Mouse (Mus musculus) layer of hippocampus, postnatal 25 days (tissue): ENCODE measurements around the gene Timeless. TPM values are rescaled to one million over a fixed set of nuclear protein-coding genes. Genes with fewer than 3 reads are reported as not detected.
"Not testable (repeated sequence)": the region's sequence is repeated elsewhere in the genome, so short reads cannot be mapped to it uniquely, and the experiment has no call there.

Experiments used
- DNase-seq, 2 experiments: peaks; one replicate each; pipeline ENCODE4 v3.0.0; 2022; ENCODE audit warnings: mixed read lengths in 2 of 2, low spot score in 1 of 2; ENCODE audit errors: extremely low spot score in 1 of 2
- total RNA-seq, 2 experiments: library from RNA; stranded (reverse); gene quantifications; 2 replicates each; pipeline ENCODE4 v1.2.3; 2021

Timeless gene
- total RNA-seq: 1 to 10 TPM; 4.3 to 5.6 TPM

DNA sequence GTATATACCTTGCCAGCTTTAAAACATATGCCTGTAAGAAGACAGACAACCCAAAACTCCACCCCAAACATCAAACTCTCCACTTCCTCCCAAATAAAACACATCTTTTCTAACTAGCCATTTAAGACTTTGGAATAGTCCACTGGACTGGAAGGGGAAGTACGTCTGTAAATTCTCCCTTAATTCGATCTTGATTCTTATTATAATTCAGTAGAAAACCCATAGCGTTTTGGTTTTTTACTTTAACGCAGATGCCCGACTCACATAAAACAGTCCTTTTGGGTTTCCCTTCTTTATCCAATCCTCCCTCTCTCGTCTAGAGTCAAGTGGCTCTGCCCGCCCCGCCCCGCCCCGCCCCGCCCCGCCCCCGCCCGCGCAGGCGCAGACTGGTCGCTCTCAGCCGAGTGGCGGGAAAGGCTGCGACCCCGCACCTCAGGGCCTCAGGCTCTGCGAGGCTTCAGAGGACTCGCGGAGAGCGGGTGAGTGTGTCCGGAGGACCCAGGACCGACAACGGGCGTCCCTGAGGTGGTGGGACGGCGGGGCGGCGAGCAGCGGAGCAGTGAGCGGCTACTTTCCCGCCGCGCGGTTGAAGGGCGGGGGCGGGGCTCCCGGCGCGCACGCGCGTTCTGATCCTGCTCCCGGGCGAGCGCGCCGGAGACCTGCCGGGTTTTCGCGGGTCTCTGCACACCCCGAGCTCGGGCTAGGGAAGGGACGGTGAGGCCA lies at the start of gene Timeless:
TSS of gene Timeless (plus strand) at position 369 of the 723 bp plus-strand sequence.
- peak; percentile 81 to 93 for DNase-seq

DNA sequence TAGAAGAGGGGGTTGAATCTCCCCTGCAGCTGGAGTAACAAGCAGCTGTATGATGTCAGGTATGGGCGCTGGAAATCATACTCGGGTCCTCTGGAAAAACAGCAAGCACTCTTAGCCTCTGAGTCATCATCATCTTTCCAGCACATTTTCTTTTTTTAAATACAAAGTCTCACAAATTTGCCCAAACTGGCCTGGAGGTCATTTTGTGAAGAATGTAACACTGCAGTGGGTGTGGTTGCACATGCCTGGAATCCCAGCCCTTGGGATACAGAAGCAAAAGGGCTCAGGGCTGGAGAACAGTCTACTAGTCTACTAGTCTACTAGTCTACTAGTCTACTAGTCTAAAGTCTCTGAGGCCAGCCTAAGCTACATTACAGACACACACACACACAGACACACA lies 47.6 kb upstream of the Timeless start:
- DNase-seq: no peak

DNA sequence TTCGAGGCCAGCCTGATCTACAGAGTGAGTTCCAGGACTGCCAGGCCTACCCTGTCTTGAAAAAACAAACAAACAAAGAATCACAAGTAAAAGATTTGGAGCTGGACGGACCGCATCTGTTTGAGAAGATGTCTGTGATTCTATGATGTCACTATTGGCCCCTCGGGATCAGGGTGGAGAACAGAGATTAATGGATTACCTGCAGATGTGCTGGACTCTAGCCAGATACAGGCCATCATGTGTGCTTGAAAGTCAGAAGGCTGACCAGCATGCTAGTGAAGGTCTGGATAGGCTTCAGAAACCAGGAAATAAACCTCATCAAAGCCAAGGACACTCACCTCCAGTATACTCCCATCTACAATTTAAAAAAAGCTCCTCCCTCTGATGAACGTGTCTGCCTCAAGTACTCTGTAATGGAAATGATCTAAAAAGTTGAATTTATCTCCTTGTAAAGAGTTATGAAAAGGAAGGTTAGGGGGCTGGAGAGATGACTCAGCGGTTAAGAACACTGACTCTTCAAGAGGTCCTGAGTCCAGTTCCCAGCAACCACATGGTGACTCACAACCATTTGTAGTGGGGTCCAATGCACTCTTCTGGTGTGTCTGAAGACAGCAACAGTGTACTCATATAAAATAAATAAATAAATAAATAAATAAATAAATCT lies 46.5 kb upstream of the Timeless start:
- DNase-seq: no peak

DNA sequence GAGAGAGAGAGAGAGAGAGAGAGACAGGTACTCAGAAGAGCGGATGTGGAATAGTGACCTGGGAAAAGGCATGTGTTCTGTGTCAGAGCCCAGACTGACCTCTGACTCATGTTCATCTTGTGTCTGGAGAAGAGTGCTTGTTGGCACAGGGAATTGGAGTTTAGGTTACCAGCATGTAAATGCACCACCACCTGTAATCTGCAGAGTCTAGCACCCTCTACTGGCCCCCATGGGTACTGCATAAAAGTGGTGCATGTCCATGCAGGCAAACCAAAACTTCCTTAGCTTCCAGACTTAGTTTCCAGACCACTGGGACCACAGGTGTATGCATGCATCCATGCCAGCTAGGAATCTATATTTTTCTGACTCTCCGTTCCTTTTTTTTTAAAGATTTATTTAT lies 45.9 kb upstream of the Timeless start:
- peak; percentile 57 to 87 for DNase-seq

DNA sequence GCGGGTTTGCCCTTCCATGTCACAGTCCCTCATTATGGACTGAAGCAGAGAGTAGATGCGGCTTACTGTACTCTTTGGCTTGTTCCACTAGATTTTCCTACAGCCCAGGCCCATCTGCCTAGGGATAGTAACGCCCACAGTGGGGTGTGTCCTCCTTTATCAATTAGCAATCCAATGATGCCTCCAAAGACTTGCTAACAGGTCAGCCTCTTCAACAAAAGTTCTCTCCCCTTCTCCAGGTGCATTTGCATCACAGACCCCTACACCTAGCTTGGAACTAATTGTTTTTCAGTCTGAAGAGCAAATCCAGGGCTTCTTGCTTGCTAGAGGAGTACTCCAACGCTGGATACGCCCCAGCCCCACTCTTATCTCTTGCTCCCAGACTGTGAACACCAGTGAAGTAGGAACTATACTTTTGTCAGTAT lies 44.7 kb upstream of the Timeless start:
- DNase-seq: no peak

DNA sequence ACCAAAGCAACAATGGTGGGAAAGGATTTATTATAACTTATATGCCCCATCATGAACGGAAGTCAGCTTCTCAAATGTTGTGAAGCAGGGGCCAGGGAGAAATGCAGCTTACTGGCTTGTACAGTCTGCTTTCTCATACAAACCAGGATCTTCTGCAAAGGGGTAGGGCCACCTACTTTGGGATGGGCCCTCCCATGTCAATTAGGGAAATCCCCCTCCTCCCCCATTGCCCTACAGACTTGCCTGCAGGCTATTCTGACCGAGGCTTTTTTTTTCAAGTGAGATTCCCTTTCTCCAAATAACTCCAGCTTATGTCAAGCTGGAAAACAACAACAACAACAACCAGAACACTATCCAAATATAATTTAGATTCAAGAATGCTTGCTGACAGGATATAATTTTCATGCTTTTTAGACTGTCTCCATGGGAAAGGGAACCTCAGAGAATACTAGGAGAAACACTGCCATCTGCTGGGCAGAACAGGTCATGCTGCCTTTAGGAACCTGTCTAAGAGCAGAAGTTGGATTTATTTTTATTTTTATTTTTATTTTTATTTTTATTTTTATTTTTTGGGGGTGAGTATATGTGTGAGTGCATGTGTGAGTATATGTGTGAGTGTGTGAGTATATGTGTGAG lies 43.5 kb upstream of the Timeless start:
- peak; percentile 44 to 87 for DNase-seq

DNA sequence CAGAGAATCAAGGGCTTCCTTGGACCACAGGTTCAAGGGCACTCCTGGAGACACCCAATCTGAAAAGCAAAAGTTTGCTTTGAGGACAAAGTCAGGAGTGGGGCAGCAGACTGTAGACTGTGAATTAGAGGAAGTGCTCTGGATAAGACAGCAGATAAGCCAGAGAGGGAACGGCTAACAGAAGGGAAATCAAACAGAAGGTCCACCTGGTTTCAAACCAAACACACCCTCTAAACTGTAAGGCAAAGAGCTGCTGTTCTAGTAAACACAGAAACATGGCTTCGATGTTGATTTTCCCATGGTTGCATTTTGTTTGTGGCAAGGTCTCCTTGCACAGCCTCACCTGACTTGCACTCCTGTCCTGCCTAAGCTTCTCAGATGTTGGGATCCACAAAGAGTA lies 40.4 kb upstream of the Timeless start:
- no peak for DNase-seq

DNA sequence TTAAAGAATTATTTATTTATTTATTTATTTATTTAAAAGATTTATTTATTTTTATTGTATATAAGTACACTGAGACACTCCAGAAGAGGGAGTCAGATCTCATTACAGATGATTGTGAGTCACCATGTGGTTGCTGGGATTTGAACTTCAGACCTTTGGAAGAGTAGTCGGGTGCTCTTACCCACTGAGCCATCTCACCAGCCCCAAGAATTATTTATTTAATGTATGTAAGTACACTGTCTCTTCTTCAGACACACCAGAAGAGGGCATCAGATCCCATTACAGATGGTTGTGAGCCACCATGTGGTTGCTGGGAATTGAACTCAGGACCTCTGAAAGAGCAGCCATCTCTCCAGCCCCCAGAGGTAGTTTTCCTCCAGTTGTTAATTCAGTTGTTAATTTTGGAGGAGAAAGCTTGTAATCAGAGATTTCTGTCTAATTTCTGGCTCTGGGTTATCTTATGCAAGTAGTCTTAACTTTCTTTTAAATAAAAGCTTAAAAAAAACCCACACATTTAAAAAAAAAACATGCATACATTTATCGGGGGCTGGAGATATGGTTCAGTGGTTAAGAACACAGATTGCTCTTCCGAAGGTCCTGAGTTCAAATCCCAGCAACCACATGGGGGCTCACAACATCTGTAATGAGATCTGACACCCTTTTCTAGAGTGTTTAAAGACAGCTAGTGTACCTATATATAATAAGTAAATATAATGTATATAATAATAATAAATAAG lies 39.7 kb upstream of the Timeless start:
- DNase-seq: not testable (repeated sequence)

DNA sequence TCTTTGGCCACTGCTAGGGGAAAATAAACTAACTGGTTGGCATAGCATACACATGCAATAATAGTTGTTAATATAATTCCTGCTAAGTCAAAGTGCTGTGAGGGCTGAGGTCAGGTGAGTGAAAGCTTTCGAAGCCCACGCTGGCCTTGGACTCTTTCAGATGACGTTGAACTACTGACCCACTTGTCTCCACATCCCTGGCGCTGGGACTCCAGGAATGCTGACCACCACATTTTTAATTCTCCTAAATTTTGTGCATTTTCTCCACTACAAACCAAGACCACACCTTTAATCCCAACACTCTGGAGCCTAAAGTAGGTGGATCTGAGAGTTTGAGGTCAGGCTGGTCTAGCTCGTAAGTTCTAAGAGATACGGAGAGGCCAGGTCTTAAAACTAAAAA lies 38.8 kb upstream of the Timeless start:
- DNase-seq: no peak

DNA sequence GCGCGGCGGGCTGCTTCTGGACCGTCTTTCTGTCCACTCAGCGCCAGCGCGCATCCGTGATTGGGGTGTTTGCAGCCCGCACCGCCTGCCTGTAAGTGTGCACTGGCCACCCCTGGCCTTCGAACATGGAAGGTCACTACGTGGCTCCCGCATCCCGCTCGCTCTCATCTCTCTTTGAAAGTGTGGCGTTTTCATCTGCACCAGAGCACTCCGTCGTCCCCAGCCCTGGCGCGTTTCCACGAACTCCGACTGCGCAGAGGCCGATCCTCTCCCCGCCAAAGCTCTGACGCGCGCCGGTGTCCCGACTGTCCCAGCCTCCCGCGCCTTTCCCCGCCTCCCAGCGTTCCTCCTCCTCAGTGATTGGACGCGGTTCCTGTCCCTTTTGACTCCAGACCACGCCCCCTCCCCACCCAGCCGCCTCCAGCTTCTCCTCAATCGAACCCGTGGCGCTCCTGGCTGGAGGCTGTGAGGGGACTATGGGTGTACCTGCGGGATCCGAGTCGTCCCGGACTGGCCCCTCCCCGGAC lies 37.8 kb upstream of the Timeless start, which contains the start of gene Gls2:
TSS of gene Gls2 (plus strand) at position 434 of the 527 bp plus-strand sequence.
- DNase-seq: peak; percentile 92 to 94

DNA sequence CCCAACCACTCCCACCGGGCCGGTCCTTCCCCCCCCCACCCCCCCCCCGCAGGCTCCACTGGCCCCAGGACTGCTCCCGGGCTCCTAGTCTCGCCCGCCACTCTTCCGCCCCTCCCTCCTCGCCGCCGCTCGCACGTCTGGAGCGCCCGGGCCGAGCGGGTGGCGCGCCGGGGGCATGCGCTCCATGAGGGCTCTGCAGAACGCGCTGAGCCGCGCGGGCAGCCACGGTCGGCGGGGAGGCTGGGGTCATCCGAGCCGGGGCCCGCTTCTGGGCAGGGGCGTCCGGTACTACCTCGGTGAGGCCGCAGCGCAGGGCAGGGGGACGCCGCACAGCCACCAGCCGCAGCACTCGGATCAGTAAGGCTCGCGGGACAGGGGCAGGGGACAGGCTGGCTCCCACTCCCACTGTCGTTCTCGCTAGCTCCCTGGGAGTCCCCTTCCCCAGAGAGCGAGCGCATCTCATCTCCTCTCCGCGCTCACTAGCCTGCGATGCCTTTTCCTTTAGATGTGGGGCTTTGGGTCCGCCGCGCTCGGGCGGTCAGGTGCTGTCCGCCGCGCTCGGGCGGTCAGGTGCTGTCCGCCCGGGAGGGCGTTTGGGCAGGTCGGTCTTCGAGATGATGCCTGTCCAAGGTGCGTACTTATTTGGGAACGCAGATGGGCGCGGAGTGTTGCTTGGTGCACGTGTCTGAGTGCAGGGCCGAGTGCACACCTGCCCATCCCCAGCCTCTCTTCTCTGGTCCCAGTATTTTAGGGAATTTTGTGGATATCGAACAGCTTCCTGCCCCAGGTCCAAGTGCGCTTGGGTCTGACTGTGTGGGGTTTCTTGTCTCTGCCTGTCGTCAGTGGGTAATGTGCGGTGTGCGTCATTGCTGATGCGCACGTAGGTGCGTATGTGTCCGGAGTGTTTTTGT lies 37.1 kb upstream of the Timeless start:
- peak; percentile 22 to 29 for DNase-seq

DNA sequence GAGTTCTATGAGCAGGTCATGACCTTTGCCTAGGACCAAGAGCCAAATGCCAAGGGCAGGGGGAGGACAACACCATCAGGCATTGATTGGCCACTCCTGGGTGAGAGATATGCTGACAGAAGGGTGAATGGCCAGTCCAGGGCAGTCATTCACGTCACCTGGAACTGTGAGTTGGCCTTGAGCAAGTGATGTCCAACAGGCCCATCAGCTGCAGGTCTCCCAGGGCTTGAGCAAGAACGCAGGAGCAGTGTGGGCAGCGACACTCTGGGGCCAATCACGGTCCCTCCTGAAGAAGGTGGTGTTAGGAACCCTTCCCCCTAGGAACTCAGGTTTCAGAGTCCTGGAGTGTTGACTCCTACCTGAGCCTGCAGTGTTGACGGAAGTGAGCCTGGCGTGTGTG lies 30.0 kb upstream of the Timeless start:
- no peak for DNase-seq

DNA sequence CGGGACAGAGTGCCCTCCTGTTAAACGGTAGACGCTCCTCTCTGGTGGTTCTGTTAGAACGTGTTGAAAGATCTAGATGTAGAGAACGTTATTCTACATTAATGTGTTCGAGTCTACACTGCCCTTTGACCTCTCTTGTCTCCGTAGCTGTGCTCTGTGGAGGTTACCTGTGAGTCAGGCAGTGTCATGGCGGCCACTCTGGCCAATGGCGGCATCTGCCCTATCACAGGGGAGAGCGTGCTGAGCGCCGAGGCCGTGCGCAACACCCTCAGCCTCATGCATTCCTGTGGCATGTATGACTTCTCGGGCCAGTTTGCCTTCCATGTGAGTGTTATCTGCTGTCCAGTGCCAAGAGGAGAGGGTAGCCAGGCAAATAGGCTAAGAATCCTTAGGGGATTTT lies 26.9 kb upstream of the Timeless start:
- DNase-seq: no peak

DNA sequence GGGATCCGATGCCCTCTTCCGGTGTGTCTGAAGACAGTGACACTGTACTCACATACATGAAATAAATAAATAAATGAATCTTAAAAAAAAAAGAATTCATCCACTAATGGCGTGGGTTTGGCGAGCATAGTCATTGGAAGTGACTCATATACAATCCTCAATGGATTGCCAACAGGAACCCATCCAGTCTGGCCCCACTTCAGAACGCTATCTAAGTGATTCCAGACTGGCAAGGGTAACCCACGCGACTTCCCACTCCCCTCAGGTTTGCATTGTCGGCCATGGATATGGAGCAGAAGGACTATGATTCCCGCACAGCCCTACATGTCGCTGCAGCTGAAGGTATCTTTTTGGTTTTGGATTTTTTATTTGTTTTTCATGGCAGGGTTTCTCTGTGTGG lies 23.5 kb upstream of the Timeless start:
- DNase-seq: no peak

DNA sequence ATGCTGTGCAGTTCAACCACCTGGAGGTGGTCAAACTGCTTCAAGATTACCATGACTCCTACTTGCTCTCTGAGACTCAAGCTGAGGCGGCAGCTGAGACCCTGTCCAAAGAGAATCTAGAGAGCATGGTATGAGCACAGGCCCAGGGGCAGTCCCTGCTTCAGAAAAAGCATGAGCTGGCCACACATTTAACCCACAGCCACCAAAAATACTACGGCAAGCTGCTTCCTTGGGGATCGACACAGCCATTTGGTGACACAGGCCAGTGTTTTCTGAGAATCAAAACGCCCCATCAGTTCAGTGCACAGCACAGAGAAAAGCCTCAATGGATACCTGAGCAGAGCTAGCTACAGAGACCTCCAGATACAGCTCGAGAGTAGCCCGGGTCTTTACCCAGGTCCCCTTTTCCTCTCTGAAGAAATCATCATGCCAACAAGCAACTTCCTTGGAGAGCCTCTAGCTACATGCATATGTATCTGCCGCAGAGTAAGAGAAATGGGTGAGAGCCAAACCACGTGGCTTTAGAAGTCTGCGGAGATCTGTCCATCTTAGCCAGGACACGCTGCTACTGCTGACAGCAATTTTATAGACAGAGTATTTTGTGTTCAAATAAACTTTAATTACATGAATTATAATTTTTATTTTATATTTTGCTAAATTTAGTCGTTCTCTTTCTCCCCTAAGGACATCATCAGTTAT lies 22.4 kb upstream of the Timeless start:
- no peak for DNase-seq

DNA sequence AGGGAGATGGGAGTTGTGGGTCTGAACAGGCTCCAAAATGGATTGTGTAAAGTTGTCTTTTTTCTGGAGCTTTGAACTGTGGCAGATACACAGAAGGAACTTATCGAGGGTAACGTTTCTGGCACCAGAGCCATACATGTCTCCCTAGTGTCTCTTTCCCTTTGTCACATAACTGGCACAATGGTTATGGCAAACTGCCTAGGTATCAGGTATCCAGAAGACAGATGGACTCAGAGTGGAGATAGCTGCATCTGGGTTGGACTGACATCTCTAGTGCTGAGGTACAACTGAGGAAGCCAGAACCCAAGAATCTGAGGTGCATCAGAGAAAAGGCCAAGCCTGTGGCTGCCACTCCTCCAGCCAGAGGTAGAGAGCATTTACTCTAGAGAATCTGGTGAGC lies 21.7 kb upstream of the Timeless start:
- DNase-seq: no peak

DNA sequence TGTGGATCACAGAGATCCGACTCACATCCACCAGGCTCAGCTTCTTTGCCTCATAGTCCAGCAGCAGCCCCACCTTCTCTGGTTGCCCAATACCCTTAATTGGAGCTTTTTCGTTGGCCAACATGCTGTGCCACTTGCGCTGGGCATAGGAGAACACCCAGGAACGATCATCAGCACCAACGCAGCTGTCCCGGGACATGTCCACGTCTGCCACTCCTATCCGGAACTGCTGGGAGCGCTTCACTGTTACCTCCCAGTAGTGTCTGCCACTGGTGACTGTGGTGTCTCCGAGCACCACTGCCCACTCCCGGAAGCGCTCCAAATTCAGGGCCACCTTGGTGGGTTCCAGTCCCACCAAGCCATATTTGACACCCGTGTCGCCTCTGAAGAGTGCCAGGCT lies 20.9 kb upstream of the Timeless start:
- DNase-seq: no peak

DNA sequence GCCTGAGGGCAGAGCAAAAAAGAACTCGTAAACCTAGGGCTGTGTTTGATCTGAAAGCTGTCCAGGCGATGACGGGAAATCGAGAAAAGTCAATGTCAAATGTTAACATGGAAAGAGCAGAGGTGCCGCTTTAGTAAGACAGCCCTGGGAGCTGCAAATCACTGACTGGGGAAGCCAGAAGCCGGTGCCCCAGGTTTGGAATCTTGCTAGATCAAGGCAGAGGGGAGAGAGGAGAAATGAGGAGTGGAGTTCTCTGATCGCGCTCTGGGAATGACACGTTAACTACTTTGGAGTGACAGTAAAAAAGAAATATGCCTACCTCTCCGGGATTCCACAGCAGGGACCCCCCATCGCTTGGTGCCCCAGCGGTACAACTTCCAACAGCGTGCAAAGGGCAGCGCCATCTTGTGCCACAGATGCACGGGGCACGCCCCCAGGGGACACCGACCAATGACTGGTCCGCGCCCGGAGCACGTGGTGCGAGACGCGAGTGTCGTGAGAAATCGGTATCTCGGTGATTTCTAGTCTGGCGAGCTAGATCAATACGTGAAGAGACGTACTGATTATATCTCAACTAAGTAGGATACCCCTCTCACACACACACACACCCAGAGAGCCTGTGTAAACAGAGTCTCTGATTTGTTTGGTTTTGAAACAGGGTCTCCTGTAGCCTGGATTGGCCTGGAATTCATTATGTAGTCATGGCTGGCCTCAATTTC lies 20.3 kb upstream of the Timeless start, which contains the start of gene Spryd4:
TSS of gene Spryd4 (minus strand) at position 418 of the 719 bp plus-strand sequence.
- DNase-seq: peak; percentile 73 to 80
